Mouse (Mus musculus): ENCODE results near the gene Enc1.

DNA sequence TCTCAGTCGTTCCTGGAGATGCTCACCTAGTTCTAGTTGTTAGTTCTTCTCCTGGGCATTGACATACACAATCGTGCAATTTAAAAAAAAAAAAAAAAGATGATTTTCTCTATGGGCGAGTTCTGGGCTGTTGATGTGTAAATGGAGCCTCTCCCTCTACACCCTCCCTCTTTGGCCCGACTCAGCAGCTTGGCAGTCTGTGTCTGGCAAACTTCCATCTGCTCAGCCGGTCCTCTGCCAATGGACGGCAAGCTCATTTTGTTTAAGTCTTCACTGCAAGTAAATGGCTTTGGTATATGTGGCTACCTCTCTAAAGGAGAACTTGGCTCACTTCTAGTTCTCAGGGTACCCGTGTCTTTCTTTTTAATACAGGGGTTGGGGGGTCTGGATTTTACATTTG, 47.5 kb upstream of the Enc1 start:
- TF ChIP-seq GATA1 (IDR thresholded peaks at IDR 0.05; ENCODE audit: low read length) (no peak), TAL1 (IDR thresholded peaks at IDR 0.05; ENCODE audit: low read length) (no peak)
